Mouse (Mus musculus) forebrain, embryonic 11.5 days (tissue): ENCODE results near the gene Iqschfp. TPM values are rescaled to one million over a fixed set of nuclear protein-coding genes. Genes with fewer than 3 reads are reported as not detected.

Experiments used
- ATAC-seq: fragments of 200-750 bp; cut with Nextera tagmentation; replicated peaks from 2 replicates; pipeline ENCODE4 v1.8.0; 2017; ENCODE audit warnings: moderate TSS enrichment; ENCODE audit not compliant: low FRiP score
- DNase-seq: peaks from one replicate; pipeline ENCODE4 v3.0.0-alpha.2; 2017; ENCODE audit warnings: low spot score
- H3K27ac ChIP-seq: fragments of 300-500 bp; sonication (generic); 2 replicates; pipeline ENCODE4 v1.5.1; 2014; ENCODE audit warnings: low read depth, low read length
- H3K27me3 ChIP-seq: fragments of 300-500 bp; sonication (generic); 2 replicates; pipeline ENCODE4 v1.6.1; 2014; ENCODE audit warnings: mild to moderate bottlenecking, low read length, mixed read lengths; ENCODE audit not compliant: control insufficient read depth, insufficient read depth
- H3K36me3 ChIP-seq: fragments of 300-500 bp; sonication (generic); 2 replicates; pipeline ENCODE4 v1.6.1; 2014; ENCODE audit warnings: mild to moderate bottlenecking, low read length, moderate library complexity, mixed read lengths; ENCODE audit not compliant: control insufficient read depth, insufficient read depth
- H3K4me1 ChIP-seq: fragments of 300-500 bp; sonication (generic); replicated peaks from 2 replicates; pipeline ENCODE4 v1.6.1; 2014; ENCODE audit warnings: low read length, mixed read lengths; ENCODE audit not compliant: control insufficient read depth, insufficient read depth
- H3K4me2 ChIP-seq: fragments of 300-500 bp; sonication (generic); 2 replicates; pipeline ENCODE4 v1.6.1; 2014; ENCODE audit warnings: low read depth, mild to moderate bottlenecking, low read length, moderate library complexity, mixed read lengths; ENCODE audit not compliant: severe bottlenecking
- H3K4me3 ChIP-seq: fragments of 300-500 bp; sonication (generic); 2 replicates; pipeline ENCODE4 v1.5.1; 2014; ENCODE audit warnings: low read depth, low read length
- H3K9ac ChIP-seq: fragments of 300-500 bp; sonication (generic); 2 replicates; pipeline ENCODE4 v1.6.1; 2014; ENCODE audit warnings: low read length
- H3K9me3 ChIP-seq: fragments of 300-500 bp; sonication (generic); 2 replicates; pipeline ENCODE4 v1.6.1; 2016; ENCODE audit warnings: low read length, mixed read lengths; ENCODE audit not compliant: control insufficient read depth
- WGBS: fragments of 180-500 bp; shearing (Covaris S2); extraction: QIAGEN DNeasy Blood & Tissue Kit; methylation state at CpG from one replicate; pipeline ENCODE4 v1.1.7; 2014; 5-methylcytosine and 5-hydroxymethylcytosine counted together
- polyA plus RNA-seq: library from polyadenylated mRNA; unstranded; fragments of >200 nt; fragmentation: Nextera tagmentation; extraction: Ambion mirVana; gene quantifications from 2 replicates; pipeline ENCODE4 v1.2.1, GENCODE M21; 2014

The Iqschfp gene
- polyA plus RNA-seq, 1 experiment from 2014 or later = 1.3 TPM

DNA sequence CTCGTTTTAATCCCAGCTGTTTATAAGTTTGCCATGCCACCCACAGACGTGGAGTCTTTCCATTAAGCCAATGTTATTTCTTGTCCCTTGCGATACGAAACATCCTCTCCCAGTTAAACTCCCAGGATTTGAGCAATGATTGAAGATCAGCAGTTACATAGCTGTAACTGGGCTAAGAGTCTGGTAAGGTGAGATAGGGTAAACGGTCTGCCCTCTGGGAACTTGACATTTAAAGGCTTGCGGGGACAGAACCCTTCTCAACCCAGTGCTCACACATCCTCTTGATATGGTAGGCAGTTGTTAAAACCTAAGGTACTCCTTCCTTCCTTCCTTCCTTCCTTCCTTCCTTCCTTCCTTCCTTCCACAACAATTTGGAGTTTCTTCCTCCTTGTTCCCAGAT lies 604.5 kb downstream of the Iqschfp start:
- WGBS = 71% methylated on average over 6 of the region's 6 CpGs
- H3K4me3 ChIP-seq = no peak overlapping the region
- no peak overlapping the region; the same call in 1 of the 2 replicates for H3K4me2 ChIP-seq
- no peaks in the 10 kb centered on the region; the same call in 1 of the 2 replicates for H3K27me3 ChIP-seq
- ATAC-seq = no peak
- peaks cover 7% of the 10 kb centered on the region; the same call in 1 of the 2 replicates for H3K4me1 ChIP-seq
- no peaks in the 10 kb centered on the region for H3K9me3 ChIP-seq
- no peak for DNase-seq
- no peak overlapping the region for H3K27ac ChIP-seq
- no peak overlapping the region for H3K9ac ChIP-seq
- no peaks in the 10 kb centered on the region for H3K36me3 ChIP-seq

DNA sequence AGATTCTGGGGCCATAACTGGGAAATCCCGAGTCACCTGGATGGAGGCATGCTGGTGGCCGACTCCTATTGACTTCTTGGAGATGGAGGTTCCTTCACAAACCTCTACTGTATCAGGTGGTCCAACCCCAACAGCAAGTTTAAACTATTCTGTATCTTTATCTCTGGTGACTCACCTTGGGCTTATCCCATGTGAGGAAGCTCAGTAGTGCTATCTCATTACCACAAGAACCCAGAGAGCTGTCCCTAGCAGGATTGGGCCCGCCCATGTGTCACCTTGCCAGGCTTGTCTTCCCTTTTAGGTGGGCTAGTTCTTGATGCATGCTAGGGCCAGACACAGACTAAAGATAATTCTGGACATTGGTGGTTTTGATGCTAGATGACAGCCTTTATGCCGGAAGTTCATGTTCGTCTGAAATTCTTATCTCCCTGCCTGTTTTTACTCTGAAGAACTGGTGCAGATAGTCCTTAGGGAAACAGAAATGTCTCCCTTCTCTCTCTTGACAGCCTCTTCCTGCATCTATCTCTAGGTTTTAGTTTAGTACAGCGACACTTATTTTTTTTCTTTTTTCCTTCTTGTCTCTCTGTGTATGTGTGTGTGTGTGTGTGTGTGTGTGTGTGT lies 607.6 kb downstream of the Iqschfp start:
- H3K4me1 ChIP-seq = peaks cover 3% of the 10 kb centered on the region; the same call in 1 of the 2 replicates
- ATAC-seq (no peak), DNase-seq (no peak)
- no peaks in the 10 kb centered on the region for H3K36me3 ChIP-seq
- H3K9me3 ChIP-seq = no peaks in the 10 kb centered on the region
- H3K9ac ChIP-seq = no peak overlapping the region
- no peak overlapping the region for H3K4me3 ChIP-seq
- no peak overlapping the region for H3K4me2 ChIP-seq
- no peak overlapping the region for H3K27ac ChIP-seq
- no peaks in the 10 kb centered on the region for H3K27me3 ChIP-seq
- WGBS = 89% methylated on average over 6 of the region's 6 CpGs

DNA sequence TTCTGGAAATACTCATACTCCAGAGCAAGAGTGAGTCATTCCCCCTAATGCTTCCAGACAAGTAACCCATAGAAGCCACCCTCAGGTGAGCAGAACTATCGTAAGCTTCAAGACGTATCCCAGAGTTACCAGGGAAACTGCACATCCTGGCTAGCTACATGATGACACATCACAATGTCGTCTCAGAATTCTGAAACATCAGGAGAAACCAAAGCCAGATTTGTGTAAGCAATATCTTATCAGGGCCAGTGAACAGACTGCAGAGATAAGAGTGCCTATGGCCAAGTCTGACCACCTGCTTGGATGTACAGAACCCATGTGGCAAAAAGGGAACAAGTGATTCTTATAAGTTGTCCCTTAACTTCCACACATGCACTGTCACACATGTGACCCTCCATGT lies 612.8 kb downstream of the Iqschfp start:
- 82% methylated on average over 3 of the region's 3 CpGs for WGBS
- Histone ChIP-seq H3K4me2 (no peak overlapping the region), H3K27ac (no peak overlapping the region), H3K4me1 (no peaks in the 10 kb centered on the region), H3K36me3 (no peaks in the 10 kb centered on the region), H3K9ac (no peak overlapping the region), H3K4me3 (no peak overlapping the region), H3K9me3 (no peaks in the 10 kb centered on the region), H3K27me3 (no peaks in the 10 kb centered on the region)
- ATAC-seq = no peak
- DNase-seq = no peak

DNA sequence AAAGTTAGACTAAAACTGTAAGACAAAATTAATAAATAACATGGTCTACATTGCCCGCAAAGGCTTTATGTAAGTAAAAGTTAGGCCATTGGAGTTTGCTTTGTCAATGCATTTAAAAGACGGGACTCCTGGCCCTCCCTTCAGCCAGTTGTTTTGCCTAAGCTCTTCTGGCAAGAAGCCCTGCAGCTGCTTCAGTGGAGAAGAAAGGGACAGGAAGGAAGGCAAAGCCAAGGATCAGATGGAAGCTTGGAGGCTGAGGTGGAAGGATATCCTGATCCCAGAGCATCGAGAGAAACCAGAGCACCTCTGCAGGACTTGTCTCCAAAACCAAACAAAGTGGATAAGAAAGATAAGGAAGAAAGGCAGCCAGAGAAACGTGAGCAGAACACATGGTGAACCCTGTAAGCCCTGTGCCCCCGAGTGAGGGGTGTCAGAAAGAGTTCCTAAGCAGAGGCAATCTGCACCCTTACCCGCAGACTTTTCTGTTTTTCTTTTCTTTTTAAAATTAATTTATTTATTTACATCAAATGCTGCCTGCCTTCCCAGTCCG lies 614.8 kb downstream of the Iqschfp start:
- Histone ChIP-seq H3K4me1 (no peaks in the 10 kb centered on the region), H3K9me3 (no peaks in the 10 kb centered on the region), H3K4me2 (no peak overlapping the region), H3K36me3 (no peaks in the 10 kb centered on the region), H3K4me3 (no peak overlapping the region), H3K27ac (no peak overlapping the region), H3K27me3 (no peaks in the 10 kb centered on the region), H3K9ac (no peak overlapping the region)
- no peak for ATAC-seq
- no peak for DNase-seq
- 75% methylated on average over 7 of the region's 7 CpGs for WGBS

DNA sequence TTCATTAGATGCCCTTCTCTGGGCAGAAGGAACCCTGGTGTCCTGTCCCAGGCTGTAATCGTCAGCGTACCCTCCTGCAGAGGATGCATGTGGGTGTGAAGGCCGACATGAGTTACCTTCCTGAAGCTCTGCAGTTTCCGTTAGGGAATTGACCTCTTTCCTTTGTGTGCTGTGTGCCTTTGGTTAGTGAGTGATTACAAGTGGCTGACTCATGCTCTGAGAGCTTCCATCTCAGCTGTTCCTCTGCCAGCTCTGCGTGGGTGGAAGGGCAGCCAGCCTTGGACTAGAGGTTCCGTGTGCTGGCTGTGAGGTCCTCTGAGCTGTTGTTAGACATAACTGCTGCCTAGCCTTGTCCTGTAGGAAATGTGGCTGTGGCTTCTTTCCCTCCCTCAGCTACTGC lies 616.6 kb downstream of the Iqschfp start:
- H3K36me3 ChIP-seq = no peaks in the 10 kb centered on the region
- no peak overlapping the region for H3K4me3 ChIP-seq
- H3K4me1 ChIP-seq = peaks cover under 1% of the 10 kb centered on the region; the same call in 1 of the 2 replicates
- WGBS = 78% methylated on average over 6 of the region's 6 CpGs
- H3K27ac ChIP-seq = no peak overlapping the region
- ATAC-seq (no peak), DNase-seq (no peak)
- no peaks in the 10 kb centered on the region for H3K9me3 ChIP-seq
- no peaks in the 10 kb centered on the region for H3K27me3 ChIP-seq
- no peak overlapping the region for H3K9ac ChIP-seq
- H3K4me2 ChIP-seq = no peak overlapping the region

DNA sequence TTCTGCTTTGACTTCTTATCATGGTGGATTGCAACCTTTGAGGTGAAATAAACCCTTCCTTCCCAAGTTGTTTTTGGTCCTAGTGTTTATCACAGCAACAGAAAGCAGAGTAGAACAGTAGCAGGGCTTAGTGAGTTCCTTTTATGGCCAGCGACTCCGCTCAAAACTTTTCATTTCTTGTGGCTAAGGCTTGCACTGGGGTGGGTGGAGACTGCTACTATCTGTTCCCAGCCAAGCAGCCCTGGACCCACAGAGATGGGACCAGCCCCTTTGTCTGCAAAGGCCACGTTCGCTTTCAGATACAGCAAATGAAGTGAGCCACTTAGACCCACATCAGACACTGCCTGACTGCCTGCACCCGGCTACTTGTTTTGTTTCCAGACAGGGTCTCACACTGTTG lies 618.8 kb downstream of the Iqschfp start:
- Histone ChIP-seq H3K4me2 (no peak overlapping the region), H3K9me3 (no peaks in the 10 kb centered on the region), H3K4me3 (no peak overlapping the region), H3K9ac (no peak overlapping the region), H3K36me3 (no peaks in the 10 kb centered on the region), H3K4me1 (peaks cover 3% of the 10 kb centered on the region; the same call in 1 of the 2 replicates), H3K27me3 (no peaks in the 10 kb centered on the region), H3K27ac (no peak overlapping the region)
- 86% methylated on average over 5 of the region's 5 CpGs for WGBS
- ATAC-seq = no peak
- DNase-seq = no peak

DNA sequence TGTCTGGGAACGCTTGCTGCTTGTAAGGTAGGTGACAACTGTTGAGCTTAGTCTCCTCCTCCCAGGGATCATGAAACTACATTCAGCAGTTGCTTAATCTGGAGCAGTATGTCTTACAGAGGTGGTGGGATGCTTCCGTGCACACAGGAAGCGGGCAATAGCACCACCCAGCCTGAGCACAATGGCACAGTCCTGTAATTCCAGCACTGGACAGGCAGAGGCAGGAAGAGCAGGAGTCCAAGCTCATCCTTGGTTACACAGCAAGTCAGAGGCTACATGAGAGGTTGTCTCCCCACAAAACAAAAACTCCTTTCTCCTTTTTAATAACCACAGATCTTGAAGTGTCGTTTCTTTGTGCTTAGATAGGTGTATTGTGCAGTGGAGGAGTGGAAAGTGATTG lies 619.7 kb downstream of the Iqschfp start:
- ATAC-seq (no peak), DNase-seq (peak; percentile 11)
- Histone ChIP-seq H3K27ac (no peak overlapping the region), H3K36me3 (no peaks in the 10 kb centered on the region), H3K4me3 (no peak overlapping the region), H3K9me3 (no peaks in the 10 kb centered on the region), H3K4me1 (peaks cover 3% of the 10 kb centered on the region; the same call in 1 of the 2 replicates), H3K9ac (no peak overlapping the region), H3K27me3 (no peaks in the 10 kb centered on the region), H3K4me2 (no peak overlapping the region)
- 85% methylated on average over 4 of the region's 4 CpGs for WGBS

DNA sequence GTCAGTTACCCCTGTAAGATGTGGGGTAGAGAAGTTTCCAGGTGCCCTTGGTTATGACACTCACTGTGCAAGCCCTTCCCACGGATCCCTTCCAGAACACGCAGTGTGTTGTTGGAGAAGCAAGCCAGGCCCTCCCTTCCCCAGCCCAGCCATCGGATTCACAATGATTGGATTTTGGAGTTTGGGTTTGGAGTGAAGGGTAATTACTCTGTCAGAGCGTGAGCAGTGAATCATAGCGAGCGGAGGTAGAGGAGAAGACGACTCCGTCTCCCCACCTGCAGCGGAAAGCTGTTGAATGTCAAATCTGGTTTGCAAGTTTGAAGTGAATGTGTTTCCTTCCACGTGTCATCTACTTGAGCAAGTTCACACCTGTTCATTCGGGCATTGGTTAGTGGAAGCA lies 620.3 kb downstream of the Iqschfp start:
- Histone ChIP-seq H3K4me2 (no peak overlapping the region), H3K36me3 (no peaks in the 10 kb centered on the region), H3K4me1 (peaks cover 3% of the 10 kb centered on the region; the same call in 1 of the 2 replicates), H3K27me3 (no peaks in the 10 kb centered on the region), H3K9ac (no peak overlapping the region), H3K9me3 (no peaks in the 10 kb centered on the region), H3K27ac (no peak overlapping the region), H3K4me3 (no peak overlapping the region)
- ATAC-seq (no peak), DNase-seq (peak; percentile 35)
- 87% methylated on average over 11 of the region's 11 CpGs for WGBS
